Mouse (Mus musculus): ENCODE data around the gene Edf1. TPM values are rescaled to one million over a fixed set of nuclear protein-coding genes. Genes with fewer than 3 reads are reported as not detected.

The Edf1 gene
- total RNA-seq, 2 experiments from 2014 or later: 152 to 179 TPM

GRCm38 (mm10) chr2:25578796-25579736 is 21.4 kb downstream of the Edf1 start:
- intact Hi-C loops (cut with DNase I): no loop called here
- DNase-seq: peak; percentile 39
- no peak for TF ChIP-seq CTCF (IDR thresholded peaks at IDR 0.05)
- Histone ChIP-seq H3K4me3 (peak overlapping the region; percentile 61), H3K27ac (no peak overlapping the region)

- H3K4me3 ChIP-seq: peak overlapping the region; percentile 60
- TF ChIP-seq CTCF (IDR thresholded peaks at IDR 0.05): peak; percentile 66
- peak; percentile 28 for DNase-seq
- intact Hi-C loops (cut with DNase I): loop anchor here (2.0 kb wide), 1 partner anchor 69 kb away; no protein-coding TSS in a partner anchor
- no peak overlapping the region for H3K27ac ChIP-seq
These were observed 22.3 kb downstream of the Edf1 start for GRCm38 (mm10) chr2:25579737-25580460.

- no peak for TF ChIP-seq CTCF (IDR thresholded peaks at IDR 0.05)
- peak; percentile 19 for DNase-seq
- Histone ChIP-seq H3K27ac (no peak overlapping the region), H3K4me3 (no peak overlapping the region)
- intact Hi-C loops (cut with DNase I): loop anchor here (2.0 kb wide), 1 partner anchor 70 kb away; no protein-coding TSS in a partner anchor
These were observed 23.0 kb downstream of the Edf1 start for GRCm38 (mm10) chr2:25580621-25581101.

GRCm38 (mm10) chr2:25581294-25581864 is 23.7 kb downstream of the Edf1 start, which contains the start of gene Ajm1:
Ajm1 (minus strand) TSS chr2:25581757.
- H3K4me3 ChIP-seq: peak within 1 kb of the TSS; percentile 66
- H3K27ac ChIP-seq: no peak within 1 kb of the TSS
- TF ChIP-seq CTCF (IDR thresholded peaks at IDR 0.05): no peak; the same call in 1 of the 2 replicates
- peak; percentile 63 for DNase-seq
- intact Hi-C loops (cut with DNase I): loop anchor here (2.0 kb wide), 1 partner anchor 71 kb away; no protein-coding TSS in a partner anchor

GRCm38 (mm10) chr2:25581901-25582301 is 24.3 kb downstream of the Edf1 start:
- intact Hi-C loops (cut with DNase I): loop anchor here (2.0 kb wide), 1 partner anchor 71 kb away; no protein-coding TSS in a partner anchor
- DNase-seq: peak; percentile 29
- peak overlapping the region; percentile 66 for H3K4me3 ChIP-seq
- H3K27ac ChIP-seq: no peak overlapping the region
- TF ChIP-seq CTCF (IDR thresholded peaks at IDR 0.05): no peak

- H3K27ac ChIP-seq: no peak overlapping the region
- H3K4me3 ChIP-seq: no peak overlapping the region
- TF ChIP-seq CTCF (IDR thresholded peaks at IDR 0.05): no peak
- intact Hi-C loops (cut with DNase I): no loop called here
- peak; percentile 36 for DNase-seq
These were observed 24.9 kb downstream of the Edf1 start for GRCm38 (mm10) chr2:25582466-25583119.

GRCm38 (mm10) chr2:25583120-25583481 is 25.5 kb downstream of the Edf1 start:
- intact Hi-C loops (cut with DNase I): no loop called here

GRCm38 (mm10) chr2:25583571-25583970 is 25.9 kb downstream of the Edf1 start:
- no peak overlapping the region for H3K4me3 ChIP-seq
- intact Hi-C loops (cut with DNase I): no loop called here
- TF ChIP-seq CTCF (IDR thresholded peaks at IDR 0.05): no peak

More at GRCm38 (mm10) chr2:25583120-25583481, 25.5 kb downstream of the Edf1 start:
- DNase-seq: peak; percentile 22
- Histone ChIP-seq H3K27ac (no peak overlapping the region), H3K4me3 (no peak overlapping the region)
- no peak for TF ChIP-seq CTCF (IDR thresholded peaks at IDR 0.05)

GRCm38 (mm10) chr2:25584152-25584551 is 26.5 kb downstream of the Edf1 start:
- DNase-seq: peak; percentile 10

More at GRCm38 (mm10) chr2:25583571-25583970, 25.9 kb downstream of the Edf1 start:
- no peak overlapping the region for H3K27ac ChIP-seq
- DNase-seq: peak; percentile 15

GRCm38 (mm10) chr2:25584856-25585255 is 27.2 kb downstream of the Edf1 start:
- TF ChIP-seq CTCF (IDR thresholded peaks at IDR 0.05): no peak
- H3K4me3 ChIP-seq: no peak overlapping the region
- intact Hi-C loops (cut with DNase I): no loop called here
- DNase-seq: peak; percentile 10
- no peak overlapping the region for H3K27ac ChIP-seq

More at GRCm38 (mm10) chr2:25584152-25584551, 26.5 kb downstream of the Edf1 start:
- Histone ChIP-seq H3K4me3 (no peak overlapping the region), H3K27ac (no peak overlapping the region)
- no peak for TF ChIP-seq CTCF (IDR thresholded peaks at IDR 0.05)
- intact Hi-C loops (cut with DNase I): no loop called here

- peak; percentile 13 for DNase-seq
- intact Hi-C loops (cut with DNase I): no loop called here
- Histone ChIP-seq H3K4me3 (no peak overlapping the region), H3K27ac (no peak overlapping the region)
- no peak for TF ChIP-seq CTCF (IDR thresholded peaks at IDR 0.05)
These were observed 28.0 kb downstream of the Edf1 start for GRCm38 (mm10) chr2:25585601-25586000.

- Histone ChIP-seq H3K4me3 (no peak overlapping the region), H3K27ac (no peak overlapping the region)
- TF ChIP-seq CTCF (IDR thresholded peaks at IDR 0.05): no peak
- intact Hi-C loops (cut with DNase I): no loop called here
- no peak for DNase-seq
These were observed 29.6 kb downstream of the Edf1 start for GRCm38 (mm10) chr2:25587290-25587689.
